Mouse (Mus musculus) myocyte (in vitro differentiated cells): ENCODE results near the gene Meaf6.

Experiments used
- MAX ChIP-seq: IDR thresholded peaks from one replicate; pipeline ENCODE4 v1.6.1; 2011; ENCODE audit warnings: low read depth, mild to moderate bottlenecking, control low read depth
- MYOD1 ChIP-seq, 3 experiments: IDR thresholded peaks; one replicate each; pipeline ENCODE4 v1.6.1; 2011; ENCODE audit warnings: control low read depth in 2 of 3, low read depth in 2 of 3, mild to moderate bottlenecking in 2 of 3, moderate library complexity in 1 of 3; ENCODE audit not compliant: insufficient read length in 2 of 3, control insufficient read depth in 1 of 3
- MYOG ChIP-seq, 3 experiments: IDR thresholded peaks; one replicate each; pipeline ENCODE4 v1.6.1; 2011; ENCODE audit warnings: control low read depth in 2 of 3, low read depth in 2 of 3, mild to moderate bottlenecking in 2 of 3; ENCODE audit not compliant: insufficient read length in 2 of 3, control insufficient read depth in 1 of 3, insufficient read depth in 1 of 3
- POLR2A ChIP-seq: IDR thresholded peaks from one replicate; pipeline ENCODE4 v1.6.1; 2011; ENCODE audit warnings: low read depth, mild to moderate bottlenecking, control low read depth, moderate library complexity; ENCODE audit not compliant: insufficient read length
- POLR2AphosphoS2 ChIP-seq: IDR thresholded peaks from one replicate; pipeline ENCODE4 v1.6.1; 2011; ENCODE audit warnings: low read depth, control low read depth; ENCODE audit not compliant: insufficient read length
- SRF ChIP-seq: IDR thresholded peaks from one replicate; pipeline ENCODE4 v1.6.1; 2011; ENCODE audit warnings: low read depth; ENCODE audit not compliant: control insufficient read depth, insufficient read length
- TCF12 ChIP-seq: IDR thresholded peaks from one replicate; pipeline ENCODE4 v1.6.1; 2011; ENCODE audit warnings: mild to moderate bottlenecking, control low read depth; ENCODE audit not compliant: poor library complexity, insufficient read depth, severe bottlenecking
- TCF3 ChIP-seq: IDR thresholded peaks from one replicate; pipeline ENCODE4 v1.6.1; 2011; ENCODE audit warnings: low read depth, control low read depth; ENCODE audit not compliant: insufficient read length
- USF1 ChIP-seq: IDR thresholded peaks from one replicate; pipeline ENCODE4 v1.6.1; 2011; ENCODE audit warnings: low read depth, mild to moderate bottlenecking, control low read depth, moderate library complexity

DNA sequence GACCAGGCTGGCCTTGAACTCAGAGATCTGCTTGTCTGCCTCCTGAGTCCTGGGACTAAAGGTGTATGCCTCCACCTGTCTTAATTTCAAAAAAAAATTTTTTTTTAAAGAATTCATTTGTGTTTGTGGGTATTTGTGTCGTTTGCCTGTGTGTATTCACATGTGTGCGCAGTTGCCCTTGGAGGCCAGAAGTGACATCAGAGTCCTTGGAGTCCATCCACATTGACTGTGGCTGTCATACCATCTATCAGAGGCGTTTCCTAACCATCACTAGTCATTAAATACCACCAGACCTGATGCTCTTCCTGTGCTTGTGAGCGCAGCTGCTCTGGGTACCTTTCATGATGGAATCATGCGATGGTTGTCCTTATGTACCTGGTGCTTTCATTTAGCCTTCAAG lies 70.7 kb downstream of the Meaf6 start:
- TF ChIP-seq POLR2A (no peak), MAX (no peak), MYOD1 (IDR thresholded peaks at IDR 0.05; ENCODE audit: control insufficient read depth in 1 of 3, insufficient read length in 2 of 3, low read depth in 2 of 3) (no peak), USF1 (no peak), MYOG (IDR thresholded peaks at IDR 0.05; ENCODE audit: control insufficient read depth in 1 of 3, insufficient read depth in 1 of 3, insufficient read length in 2 of 3, low read depth in 2 of 3) (no peak), TCF12 (no peak), POLR2AphosphoS2 (no peak), SRF (no peak), TCF3 (no peak)
